Mouse (Mus musculus): ENCODE measurements around the gene Gm21761.
"Not testable (repeated sequence)": the region's sequence is repeated elsewhere in the genome, so short reads cannot be mapped to it uniquely, and the experiment has no call there.

DNA sequence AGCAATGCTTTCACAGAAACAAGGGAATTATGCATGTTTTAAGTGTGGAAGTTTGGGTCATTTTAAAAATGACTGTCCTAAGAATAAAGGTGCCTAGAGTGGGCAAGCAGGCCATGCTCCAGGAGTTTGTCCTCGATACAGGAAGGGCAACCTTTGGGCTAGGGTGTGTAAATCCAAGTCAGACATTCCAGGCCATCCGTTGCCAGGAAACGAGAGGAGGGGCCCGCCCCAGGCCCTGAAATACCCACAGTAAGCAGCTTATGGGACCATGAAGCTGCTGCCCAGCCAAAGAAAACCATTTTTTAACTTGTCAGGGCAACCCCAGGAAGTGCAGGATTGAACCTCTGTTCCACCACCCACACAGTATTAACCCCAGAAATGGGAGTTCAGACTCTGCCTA is 42.2 kb downstream of the Gm21761 start:
- not testable (repeated sequence) for TF ChIP-seq CTCF (IDR thresholded peaks at IDR 0.05; ENCODE audit: low read depth, low read length); GATA1 (IDR thresholded peaks at IDR 0.05; ENCODE audit: borderline replicate concordance, low read length); TAL1 (conservative IDR thresholded peaks at IDR 0.05; ENCODE audit: low read depth, low read length)
